Mouse (Mus musculus): Measurements from ENCODE around the gene Nhlrc2.

Nhlrc2 gene

DNA sequence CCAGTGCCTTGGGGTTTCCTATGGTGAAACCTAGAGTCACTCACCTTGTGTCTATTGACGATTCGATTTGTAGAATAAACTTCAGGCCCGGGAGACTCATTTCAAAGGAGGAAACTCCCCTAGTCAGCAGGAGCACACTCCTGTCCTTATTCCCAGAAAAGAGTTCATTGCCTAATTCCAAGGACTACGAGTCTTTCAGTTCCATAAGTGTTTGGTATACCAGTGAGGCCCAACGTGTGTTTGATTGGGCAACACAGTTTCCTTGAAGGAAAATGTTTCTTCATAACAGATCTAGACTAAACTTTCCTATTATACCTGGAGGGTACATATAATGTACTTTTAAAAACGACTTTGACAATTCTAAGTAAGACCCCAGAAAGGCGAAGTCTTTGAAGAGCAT is 73.8 kb downstream of the Nhlrc2 start:
- no peak for DNase-seq (ENCODE audit: low spot score)

DNA sequence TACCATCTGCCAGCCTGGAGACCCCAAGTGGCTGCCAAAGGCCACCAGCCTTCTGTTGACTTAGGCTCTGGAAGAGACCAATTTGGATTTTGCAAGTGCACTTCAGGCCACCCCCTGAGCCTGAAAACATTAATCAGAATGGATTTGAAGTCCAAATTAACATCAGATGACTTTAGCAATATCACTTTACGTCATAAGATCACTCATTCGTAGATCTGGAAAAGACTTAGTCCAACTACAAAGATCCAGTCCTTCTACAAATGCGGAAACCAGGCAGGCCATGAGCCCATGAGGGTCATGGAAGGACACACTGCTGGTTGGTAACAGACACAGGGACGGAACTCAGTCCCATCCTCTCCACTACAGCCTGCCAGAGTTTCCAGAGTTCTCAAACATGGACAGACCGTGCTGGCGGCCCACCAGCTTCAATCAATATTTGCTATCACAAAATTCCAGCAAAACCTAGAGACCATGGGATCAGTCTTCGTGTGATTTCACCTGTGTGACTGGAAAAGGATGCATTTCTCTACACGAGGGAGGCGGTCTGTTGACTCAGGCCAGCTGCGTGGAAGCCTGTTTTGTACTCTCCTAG is 79.9 kb downstream of the Nhlrc2 start:
- no peak for DNase-seq (ENCODE audit: low spot score)

GRCm38 (mm10) chr19:56629647-56630046 is 81.6 kb downstream of the Nhlrc2 start:
- DNase-seq (ENCODE audit: low spot score): no peak

DNA sequence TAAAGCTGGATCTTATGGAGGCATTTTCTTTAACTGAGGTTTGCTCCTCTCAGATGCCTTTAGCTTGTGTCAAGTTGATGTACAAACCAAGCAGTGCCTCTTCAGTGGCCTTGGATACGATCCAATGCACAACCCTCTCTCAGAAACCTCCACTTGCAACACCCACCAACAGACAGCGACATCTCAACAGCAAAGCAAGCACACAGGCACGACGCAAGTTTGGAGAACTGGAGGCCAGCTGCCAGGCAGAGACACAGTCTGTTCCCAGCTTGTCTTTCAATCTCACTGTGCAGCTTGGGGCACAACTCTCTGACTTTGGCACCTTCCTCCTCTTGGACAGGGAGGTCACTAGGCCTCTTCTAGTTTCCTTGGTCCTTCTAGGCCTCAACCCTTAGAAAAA is 83.0 kb downstream of the Nhlrc2 start:
- DNase-seq (ENCODE audit: low spot score): no peak

DNA sequence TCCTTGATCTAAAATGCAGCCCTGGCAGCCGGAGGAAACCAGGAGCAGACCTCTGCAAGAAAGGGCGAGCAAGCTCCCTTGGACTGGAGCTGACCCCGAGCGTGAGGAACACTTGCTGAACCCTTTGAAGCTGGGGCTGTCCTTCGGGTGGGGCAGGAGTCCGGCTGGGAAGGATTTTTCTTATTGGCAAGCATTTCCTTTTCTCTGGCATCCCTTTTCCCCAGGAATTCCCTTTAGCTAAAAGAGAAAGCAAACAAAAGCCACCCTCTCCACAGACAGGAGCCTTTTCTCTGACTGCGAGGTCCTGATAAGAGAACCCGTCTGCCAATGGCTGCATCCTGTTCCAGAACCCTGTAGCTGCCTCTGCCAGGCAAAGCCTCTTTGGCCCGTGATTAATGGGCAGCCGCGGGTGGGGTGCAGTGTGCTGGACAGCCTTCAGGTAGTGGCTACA is 83.4 kb downstream of the Nhlrc2 start:
- peak; percentile 16 for DNase-seq (ENCODE audit: low spot score)

DNA sequence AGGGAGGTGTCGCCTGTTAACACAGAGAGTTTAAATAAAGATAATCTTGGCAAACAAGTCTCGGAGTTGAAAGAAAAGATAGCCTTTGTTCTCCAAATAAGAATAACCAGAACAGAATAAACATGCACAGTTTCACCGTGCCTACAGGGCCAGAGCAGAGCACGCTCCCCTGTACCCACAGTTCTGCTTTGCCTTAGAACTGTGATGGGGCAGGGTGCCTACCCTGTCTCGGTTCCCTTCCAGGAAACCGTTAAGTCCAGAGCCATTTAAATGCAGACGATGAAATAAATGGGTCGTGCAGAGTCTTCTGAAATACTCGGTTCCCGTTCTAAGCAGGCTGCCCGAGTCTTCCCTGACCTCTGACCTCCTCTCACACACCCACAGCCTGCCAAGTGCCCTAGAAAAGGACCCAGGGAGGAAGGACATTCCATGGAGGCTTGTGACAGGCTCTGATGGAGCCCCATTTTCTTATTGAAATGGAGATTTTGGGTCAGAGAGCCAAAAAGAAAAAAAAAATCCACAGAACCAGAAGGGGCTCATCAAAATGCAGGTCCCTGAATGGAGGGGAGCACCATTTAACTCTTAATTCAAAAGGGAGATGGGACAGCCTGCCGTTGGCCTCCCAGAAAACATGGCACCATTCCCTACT is 89.1 kb downstream of the Nhlrc2 start:
- no peak for DNase-seq (ENCODE audit: low spot score)

DNA sequence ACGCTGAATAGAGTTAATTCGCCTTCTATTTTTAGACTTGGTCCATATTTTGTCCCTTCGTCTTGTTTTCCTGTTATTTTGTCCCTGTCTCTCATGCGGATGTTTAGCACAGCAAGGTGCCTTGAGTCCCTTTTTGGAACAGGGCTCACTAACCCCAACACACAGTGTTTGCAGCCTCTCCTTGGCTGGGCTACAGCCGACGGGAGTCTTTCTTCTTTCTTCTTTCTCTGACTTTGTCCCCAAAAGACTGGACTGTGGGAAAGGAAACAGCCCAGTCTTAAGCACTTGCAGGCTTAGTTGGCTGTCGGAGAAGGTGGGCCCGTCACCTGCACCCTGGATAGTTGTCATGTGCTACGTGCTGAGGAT is 89.6 kb downstream of the Nhlrc2 start:
- no peak for DNase-seq (ENCODE audit: low spot score)

GRCm38 (mm10) chr19:56647451-56648120 is 99.5 kb downstream of the Nhlrc2 start:
- no peak for DNase-seq (ENCODE audit: low spot score)

GRCm38 (mm10) chr19:56651262-56651661 is 103.2 kb downstream of the Nhlrc2 start:
- DNase-seq (ENCODE audit: low spot score): no peak

DNA sequence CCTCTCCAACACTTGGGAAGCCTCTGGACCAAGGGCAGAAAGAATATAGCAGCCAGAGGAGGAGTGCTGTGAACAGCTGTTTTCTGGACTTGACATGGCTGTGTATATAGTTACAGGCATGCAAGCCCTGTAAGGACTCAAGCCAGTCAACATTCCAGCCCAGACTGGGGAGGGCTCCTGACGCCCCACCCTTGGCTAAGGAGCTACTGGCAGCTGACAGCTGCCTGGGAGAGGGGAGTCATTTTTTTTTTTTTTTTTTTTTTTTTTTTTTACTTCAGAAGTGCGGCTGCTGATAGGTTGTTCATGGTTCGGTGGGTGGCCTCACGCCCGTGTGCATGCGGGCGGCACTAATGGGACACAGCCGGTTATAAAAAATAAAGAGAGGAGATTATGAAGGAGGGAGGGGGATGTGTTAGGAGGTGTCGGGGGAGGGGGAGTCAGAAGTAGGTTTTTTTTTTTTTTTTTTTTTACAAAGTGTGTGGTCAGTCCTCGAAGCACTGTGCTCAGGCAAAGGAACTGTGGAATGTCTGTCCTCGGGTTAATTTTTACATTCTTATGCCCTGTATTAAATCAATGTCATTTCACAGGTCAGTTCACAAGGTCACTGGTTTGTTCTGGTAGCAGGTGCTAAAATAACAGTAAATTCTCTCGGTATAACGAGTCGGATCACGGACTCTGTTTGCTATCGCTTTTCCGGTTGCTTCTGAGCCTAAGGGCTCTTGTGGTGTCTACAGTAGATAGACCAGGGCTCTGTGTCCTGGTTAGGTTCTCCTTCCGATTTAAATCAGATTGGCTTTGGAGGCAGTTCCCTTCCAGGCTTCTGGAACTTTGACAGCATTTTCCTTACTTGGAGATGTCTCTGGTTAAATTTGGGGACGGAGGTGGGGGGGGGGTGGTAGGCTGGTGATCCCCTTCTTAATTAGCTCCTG is 104.2 kb downstream of the Nhlrc2 start:
- peak; percentile 33 for DNase-seq (ENCODE audit: low spot score)
